ENCODE assay signal across 15 mouse cellular contexts in genomic region chrX:13029996-13030395, GRCm38 (mm10).
"Had no signal": no experiment of that assay in that cellular context is flagged by ENCODE, and none has a peak within 500 bp of the region (broad histone marks: within the 10 kb centered on the region; RNA-seq: fewer than 3 reads in every experiment).

No protein-coding gene starts in this region.

- H3K27ac ChIP-seq: neural tube, embryonic 15.5 days; stomach, embryonic 15.5 days; stomach, postnatal 0 days had no signal

- H3K36me3 ChIP-seq: neural tube, embryonic 15.5 days; stomach, embryonic 15.5 days had no signal

- H3K9ac ChIP-seq: neural tube, embryonic 15.5 days; stomach, embryonic 15.5 days had no signal

- H3K4me2 ChIP-seq: neural tube, embryonic 15.5 days; stomach, embryonic 15.5 days had no signal

- H3K27me3 ChIP-seq: neural tube, embryonic 15.5 days; stomach, embryonic 15.5 days had no signal

- H3K9me3 ChIP-seq: neural tube, embryonic 15.5 days; stomach, embryonic 15.5 days had no signal

- H3K4me1 ChIP-seq: neural tube, embryonic 15.5 days; stomach, embryonic 15.5 days had no signal

- H3K4me3 ChIP-seq: neural tube, embryonic 15.5 days; stomach, embryonic 15.5 days had no signal

- DNase-seq: retina, postnatal 1 day; right cerebral cortex, adult 18-20 months; right cerebral cortex, postnatal 14 days; right cerebral cortex, postnatal 25 days; right cerebral cortex, postnatal 4 days; spleen, adult 18-20 months; thymus, adult 18-20 months; thymus, adult 2 months; thymus, postnatal 14 days; thymus, postnatal 25 days; thymus, postnatal 36 days; thymus, postnatal 4 days had no signal
